Mouse (Mus musculus) thymus, postnatal 36 days (tissue): ENCODE data around the gene Amigo3.
A peak's percentile ranks its signal among the peaks of the same experiment; 100 is the strongest.
"Not testable (repeated sequence)": the region's sequence is repeated elsewhere in the genome, so short reads cannot be mapped to it uniquely, and the experiment has no call there.

Experiments
- DNase-seq, 2 experiments: peaks; one replicate each; pipeline ENCODE4 v3.0.0; 2022; ENCODE audit warnings: mixed read lengths in 2 of 2

Gene Amigo3

DNA sequence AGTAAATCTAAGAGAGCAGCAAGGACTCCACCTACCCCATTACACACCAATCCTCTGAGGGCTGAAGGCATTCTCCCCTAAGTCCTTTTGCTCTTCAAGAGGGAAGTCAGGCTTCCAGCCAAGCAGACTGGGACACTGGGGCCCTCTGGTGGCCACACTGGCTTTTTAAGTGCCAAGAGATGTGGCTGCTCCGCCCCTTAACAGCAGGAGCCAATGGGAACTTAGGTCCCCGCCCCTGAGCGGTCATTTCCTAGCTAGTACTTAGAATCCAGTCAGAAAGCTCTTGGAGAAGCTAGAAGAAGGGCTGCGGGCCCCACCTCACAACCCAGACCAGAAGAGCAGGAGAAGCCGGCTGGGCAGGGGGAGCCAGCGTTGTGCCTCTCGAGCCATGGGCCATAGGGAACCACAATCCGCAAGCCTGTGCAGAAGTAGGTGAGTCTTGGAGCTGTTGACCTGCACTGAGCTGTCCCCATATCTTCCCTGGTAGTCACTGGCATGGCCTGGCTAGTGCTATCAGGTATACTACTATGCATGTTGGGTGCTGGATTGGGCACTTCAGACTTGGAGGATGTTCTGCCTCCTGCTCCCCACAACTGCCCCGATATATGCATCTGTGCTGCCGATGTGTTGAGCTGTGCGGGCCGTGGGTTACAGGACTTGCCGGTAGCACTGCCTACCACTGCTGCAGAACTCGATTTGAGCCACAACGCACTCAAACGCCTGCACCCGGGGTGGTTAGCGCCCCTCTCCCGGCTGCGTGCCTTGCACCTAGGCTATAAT is at the start of gene Amigo3:
Gene Amigo3 (plus strand): TSS at position 275 of the 780 bp plus-strand sequence.
- peak; percentile 93 to 95 for DNase-seq

- peak; percentile 45 to 56 for DNase-seq
Measured at GRCm38 (mm10) chr9:108003531-108003890, 49.4 kb upstream of the Amigo3 start.

DNA sequence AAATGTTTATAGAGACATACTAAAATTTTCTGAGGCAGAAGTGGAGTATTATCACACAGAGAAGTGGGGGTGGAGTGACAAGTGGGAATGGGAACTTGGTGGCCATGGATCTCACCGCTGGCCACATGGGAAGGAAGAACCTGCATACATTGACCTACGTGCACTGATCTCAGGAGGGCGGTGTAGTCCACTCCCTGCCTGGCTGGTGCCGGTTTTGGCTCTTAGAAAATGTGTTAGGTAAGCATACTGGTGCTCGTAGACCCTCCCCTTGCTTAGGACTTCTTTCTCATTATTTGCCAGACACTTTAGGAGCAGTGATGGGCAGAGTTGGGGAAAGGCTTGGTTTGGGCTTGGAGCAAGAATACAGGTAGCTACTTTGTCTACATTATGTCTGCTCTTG is 44.9 kb upstream of the Amigo3 start:
- no peak for DNase-seq

DNA sequence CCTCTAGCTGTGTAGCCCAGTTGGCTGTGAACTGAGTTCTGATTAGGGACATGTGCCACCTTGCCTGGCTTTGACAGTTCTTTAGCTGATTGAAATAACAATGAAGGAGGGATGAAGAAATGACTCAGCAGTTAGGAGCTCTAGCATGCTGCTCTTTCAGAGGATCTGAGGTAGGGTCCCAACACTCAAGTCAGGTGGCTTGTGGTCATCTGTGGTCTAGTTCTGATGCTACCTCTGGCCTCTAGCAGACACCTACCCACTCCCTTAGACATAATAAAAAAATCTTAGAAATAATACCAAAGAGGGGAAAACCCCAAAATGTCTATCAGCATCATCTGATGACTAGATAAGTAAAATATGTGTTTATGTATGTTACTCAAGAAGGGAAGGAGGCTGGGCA is 42.6 kb upstream of the Amigo3 start:
- DNase-seq, result no peak

DNA sequence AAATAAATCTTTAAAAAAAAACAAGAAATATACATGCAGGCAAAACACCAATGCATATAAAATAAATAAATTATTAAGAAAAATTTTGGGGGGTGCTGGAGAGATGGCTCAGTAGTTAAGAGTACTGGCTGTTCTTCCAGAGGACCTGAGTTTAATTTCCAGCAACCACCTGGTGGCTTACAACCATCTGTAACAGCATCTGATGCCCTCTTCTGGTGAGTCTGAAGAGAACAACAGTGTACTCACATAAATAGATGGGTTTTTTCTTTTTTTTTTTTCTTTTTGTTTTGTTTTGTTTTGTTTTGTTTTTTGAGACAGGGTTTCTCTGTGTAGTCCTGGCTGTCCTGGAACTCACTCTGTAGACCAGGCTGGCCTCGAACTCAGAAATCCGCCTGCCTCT is 39.4 kb upstream of the Amigo3 start:
- DNase-seq, result not testable (repeated sequence)

GRCm38 (mm10) chr9:108017127-108017526 is 35.8 kb upstream of the Amigo3 start:
- no peak for DNase-seq

DNA sequence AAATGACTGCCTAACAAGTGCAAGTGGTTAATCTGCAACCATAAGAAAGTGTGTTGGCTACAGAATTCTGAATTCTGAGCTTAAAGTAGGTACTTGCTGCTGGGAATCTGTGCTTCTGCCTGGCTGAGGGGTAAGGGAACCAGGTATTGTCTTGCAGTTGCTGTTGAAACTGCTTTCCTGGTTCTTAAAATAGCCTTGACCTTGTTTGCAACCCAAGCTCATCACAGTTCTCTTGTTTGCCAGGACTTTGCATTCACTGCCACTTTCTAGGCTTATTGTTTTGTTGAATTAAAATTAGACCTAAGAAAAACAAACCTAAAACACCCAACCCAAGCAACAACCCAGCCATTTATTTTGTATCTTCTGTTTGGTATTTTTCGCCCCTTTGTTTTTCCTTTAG is 32.2 kb upstream of the Amigo3 start:
- no peak for DNase-seq

GRCm38 (mm10) chr9:108023216-108023615 is 29.7 kb upstream of the Amigo3 start:
- no peak for DNase-seq

DNA sequence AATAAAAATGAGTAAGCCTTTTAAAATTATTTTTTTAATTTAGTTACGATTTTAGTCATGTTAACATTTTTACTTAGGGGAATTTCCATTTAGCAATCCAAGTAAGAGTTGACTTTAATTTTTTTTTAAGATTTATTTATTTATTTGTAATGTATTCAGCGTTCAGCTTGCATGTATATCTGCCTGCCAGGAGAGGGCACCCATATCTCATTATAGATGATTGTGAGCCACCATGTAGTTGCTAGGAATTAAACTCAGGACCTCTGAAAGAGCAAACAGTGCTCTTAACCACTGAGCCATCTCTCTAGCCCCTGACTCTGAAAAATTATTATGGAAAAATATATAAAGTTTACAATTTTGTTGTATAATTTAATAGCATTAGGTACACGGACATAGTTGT is 26.4 kb upstream of the Amigo3 start:
- DNase-seq, result no peak

DNA sequence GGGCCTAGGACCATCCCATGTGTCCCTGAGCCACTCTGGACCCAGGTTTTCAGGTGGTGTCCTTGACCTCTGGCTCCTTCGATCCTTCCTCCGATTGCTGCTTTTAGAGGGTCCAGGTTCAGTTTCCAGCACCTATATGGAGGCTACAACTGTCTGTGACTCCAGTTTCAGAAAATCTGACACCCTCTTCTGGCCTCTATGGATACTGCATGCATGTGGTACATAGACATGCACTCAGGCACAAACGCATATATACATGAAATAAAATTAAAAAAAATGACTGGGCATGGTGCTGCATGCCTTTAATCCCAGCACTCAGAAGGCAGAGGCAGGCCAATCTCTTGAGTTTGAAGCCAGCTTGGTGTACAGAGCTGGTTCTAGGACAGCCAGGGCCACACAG is 25.1 kb upstream of the Amigo3 start:
- DNase-seq, result no peak

DNA sequence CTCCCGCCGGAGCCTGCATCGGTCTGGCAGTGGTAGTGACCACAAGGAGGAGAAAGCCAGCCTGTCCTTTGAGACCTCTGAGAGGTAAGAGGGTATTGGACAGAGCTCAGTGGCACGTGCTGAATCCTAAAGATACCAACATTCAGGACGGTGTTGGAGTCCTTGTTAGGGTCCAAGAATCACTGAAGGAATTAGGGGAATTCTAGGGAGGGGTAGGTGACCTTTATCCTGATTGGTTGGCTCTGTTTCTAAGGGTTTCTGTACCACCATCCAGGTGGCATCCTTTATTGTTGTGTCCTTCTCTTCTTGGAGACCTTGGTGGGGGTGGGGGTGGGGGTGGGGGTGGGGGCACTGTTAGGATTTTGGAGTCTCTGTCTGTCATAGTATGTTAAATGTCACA is 20.8 kb upstream of the Amigo3 start:
- DNase-seq, result no peak

- DNase-seq, result no peak
Measured at GRCm38 (mm10) chr9:108035331-108036156, 17.4 kb upstream of the Amigo3 start.

- DNase-seq, result no peak
Measured at GRCm38 (mm10) chr9:108044751-108045492, 8.0 kb upstream of the Amigo3 start.

GRCm38 (mm10) chr9:108046582-108046981 is 6.4 kb upstream of the Amigo3 start:
- peak in 1 of 2 experiments; percentile 7 for DNase-seq

DNA sequence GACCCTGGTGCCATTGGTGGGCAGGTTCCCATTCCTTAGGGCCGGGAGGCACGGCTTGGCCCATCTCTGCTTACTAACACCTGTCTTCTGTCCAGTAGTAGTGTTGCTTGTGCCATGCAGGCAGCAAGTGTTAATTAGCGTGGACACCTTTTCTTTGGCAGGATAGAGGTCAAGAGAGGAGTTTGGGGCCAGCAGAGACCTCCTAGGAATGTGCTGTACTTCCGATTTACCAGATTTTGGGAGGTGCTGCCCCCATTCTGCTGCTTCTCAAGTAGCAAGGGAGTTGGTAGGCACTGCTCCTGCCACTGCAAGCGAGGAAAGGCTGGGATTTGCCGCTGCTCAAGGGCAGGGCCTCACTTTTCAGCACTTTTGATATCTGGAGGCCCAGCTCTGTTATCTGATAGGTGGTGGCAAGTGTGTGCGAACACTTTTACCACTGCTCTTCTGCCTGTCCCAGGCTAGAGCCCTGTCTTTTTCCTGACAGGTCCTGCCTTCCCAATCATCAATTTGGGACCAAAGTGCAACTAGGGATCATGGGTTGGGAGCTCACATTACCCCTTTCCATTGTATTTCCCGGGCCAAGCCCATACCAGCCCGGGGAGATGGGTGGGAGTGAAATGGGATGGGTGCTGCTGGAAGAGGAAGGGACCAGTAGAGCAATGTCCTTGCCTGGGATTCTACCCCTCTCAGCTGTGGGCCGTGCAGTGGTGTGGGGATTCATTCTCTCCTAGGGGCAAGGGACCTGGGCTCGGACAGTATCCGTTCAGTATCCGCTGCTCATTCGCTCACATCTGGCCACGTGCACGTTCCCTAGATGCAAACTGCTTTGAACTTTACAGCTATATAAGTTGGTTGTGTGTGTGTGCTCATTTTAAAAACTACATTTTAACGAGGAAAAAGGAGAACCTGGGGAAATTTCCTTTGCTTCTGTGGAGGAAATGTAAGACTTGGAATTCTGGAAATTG is 5.1 kb upstream of the Amigo3 start:
- DNase-seq, result peak in 1 of 2 experiments; percentile 15

- no peak for DNase-seq
Measured at GRCm38 (mm10) chr9:108048566-108048955, 4.4 kb upstream of the Amigo3 start.

DNA sequence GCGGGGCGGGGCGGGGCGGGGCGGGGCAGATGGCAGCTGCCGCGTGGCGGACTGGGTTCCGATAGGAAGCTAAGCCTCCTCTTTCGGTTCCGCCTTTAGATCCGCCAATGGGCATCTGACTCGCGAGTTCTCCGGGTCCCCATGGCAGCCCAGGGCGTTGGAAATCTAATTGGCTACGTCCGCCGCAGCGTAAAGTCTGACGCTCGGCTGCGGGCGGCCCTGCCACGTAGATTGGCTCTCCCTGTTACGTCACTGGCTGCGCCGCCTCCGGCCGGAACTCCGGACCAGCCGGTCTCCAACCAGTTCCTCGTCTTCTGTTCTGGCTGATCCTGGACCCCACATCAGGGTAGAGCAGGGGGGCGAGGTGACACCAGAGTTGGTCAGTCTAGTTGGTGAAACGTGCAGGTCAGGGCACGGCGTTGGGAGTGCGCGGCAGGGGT is 3.9 kb upstream of the Amigo3 start, which contains the start of gene Gmppb:
Gene Gmppb (plus strand): TSS at position 227 of the 440 bp plus-strand sequence.
- peak; percentile 87 to 94 for DNase-seq

GRCm38 (mm10) chr9:108049561-108050251 is 3.3 kb upstream of the Amigo3 start:
- peak in 1 of 2 experiments; percentile 15 for DNase-seq

DNA sequence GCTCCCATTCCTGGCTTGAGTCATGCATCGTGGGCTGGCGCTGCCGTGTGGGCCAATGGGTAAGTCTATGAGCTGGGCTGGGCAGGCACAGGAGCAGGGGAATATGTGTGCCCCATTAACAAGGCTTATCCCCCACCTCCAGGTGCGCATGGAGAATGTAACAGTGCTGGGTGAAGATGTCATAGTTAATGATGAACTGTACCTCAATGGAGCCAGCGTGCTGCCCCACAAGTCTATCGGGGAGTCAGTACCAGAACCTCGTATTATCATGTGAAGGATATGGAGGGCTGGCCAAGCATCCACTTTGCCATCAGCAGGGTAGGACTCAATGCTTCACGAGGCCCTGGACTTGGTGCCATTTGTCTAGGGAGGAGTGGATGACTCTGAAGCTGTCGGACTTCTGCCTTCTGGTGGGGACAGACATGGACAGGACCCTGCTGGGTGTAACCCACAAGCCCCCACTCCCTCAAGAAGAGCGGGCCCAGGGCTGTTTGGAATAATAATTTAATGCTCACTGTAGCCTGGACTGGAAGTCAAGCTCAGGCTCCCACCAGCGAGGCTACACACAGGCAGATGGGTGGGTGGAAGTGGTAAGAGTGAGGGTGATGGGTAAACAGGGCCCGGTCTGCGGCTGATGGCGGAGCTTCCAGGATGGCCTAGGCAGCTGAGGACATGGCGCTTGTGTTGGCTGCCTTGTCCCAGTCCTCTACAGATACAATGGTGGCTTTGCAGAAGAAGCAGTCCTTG is 1.6 kb upstream of the Amigo3 start:
- peak in 1 of 2 experiments; percentile 12 for DNase-seq

DNA sequence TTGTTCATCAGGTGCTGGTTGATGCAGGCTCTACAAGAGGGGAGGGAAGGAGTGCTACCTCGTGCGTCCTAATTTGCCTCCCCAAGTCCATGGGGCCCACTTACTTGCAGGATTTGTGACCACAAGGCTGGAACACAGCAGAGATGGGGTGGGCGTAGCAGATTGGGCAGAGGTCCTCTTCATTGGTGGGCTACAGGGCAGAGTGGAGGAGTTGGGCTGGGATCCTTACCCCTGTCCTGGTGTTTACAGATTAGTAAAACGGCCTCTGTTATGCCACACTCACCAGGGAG is 1.1 kb upstream of the Amigo3 start:
- DNase-seq, result peak in 1 of 2 experiments; percentile 10

DNA sequence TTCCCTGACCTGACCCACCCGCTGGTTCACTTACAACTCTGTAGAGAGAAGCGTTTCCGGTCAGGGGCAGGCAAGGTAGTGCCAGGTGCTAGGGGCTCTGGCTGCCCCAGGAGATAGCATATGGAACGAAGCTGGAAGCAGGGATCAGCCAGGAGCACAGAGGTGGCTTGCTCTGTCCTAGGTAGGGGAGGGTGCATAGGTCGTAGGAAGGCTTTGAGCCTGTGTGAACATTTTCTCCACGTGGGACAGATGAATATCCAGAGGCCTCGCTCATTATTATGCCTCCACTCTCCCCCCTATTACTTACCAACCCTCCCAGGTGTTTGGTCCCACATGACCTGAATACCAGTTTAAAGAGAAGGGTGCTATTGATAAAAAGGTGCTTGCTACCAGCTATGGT is 548 bp upstream of the Amigo3 start:
- DNase-seq, result no peak
